Mouse (Mus musculus) megakaryocyte, embryonic 14.5 days (primary cell): ENCODE measurements around the gene Ccl11. TPM values are rescaled to one million over a fixed set of nuclear protein-coding genes. Genes with fewer than 3 reads are reported as not detected.

Source experiments
- H3K27me3 ChIP-seq: replicated peaks from 2 replicates; pipeline ENCODE3; 2012; ENCODE audit warnings: inconsistent platforms
- H3K36me3 ChIP-seq: replicated peaks from 2 replicates; pipeline ENCODE3; 2012; ENCODE audit warnings: low read length, inconsistent platforms, mixed read lengths
- H3K4me1 ChIP-seq: 2 replicates; pipeline ENCODE4 v1.6.1; 2012; ENCODE audit warnings: inconsistent platforms
- H3K4me3 ChIP-seq: replicated peaks from 2 replicates; pipeline ENCODE3; 2012; ENCODE audit warnings: moderate library complexity, mild to moderate bottlenecking, inconsistent platforms
- H3K9me3 ChIP-seq: 2 replicates; pipeline ENCODE4 v1.6.1; 2012; ENCODE audit warnings: inconsistent platforms
- FLI1 ChIP-seq: IDR thresholded peaks from 2 replicates; pipeline ENCODE4 v1.6.1; 2012; ENCODE audit warnings: low read length, inconsistent platforms, mixed read lengths
- GATA1 ChIP-seq: IDR thresholded peaks from 3 replicates; pipeline ENCODE4 v1.6.1; 2012; ENCODE audit warnings: mixed read lengths, low read length, inconsistent platforms, borderline replicate concordance
- polyA plus RNA-seq: library from polyadenylated mRNA; stranded (reverse); fragments of >175 nt; gene quantifications from 2 replicates; pipeline ENCODE4 v1.2.3, GENCODE M21; 2012; ENCODE audit warnings: low replicate concordance; ENCODE audit not compliant: insufficient read depth

The Ccl11 gene
- polyA plus RNA-seq, 1 experiment: not detected

- H3K9me3 ChIP-seq: no peaks in the 10 kb centered on the region
These were observed 27.5 kb upstream of the Ccl11 start for GRCm38 (mm10) chr11:82030171-82030570.

GRCm38 (mm10) chr11:82032136-82032535 is 25.5 kb upstream of the Ccl11 start:
- Histone ChIP-seq H3K27me3 (peaks cover 4% of the 10 kb centered on the region), H3K4me3 (no peak overlapping the region), H3K4me1 (no peaks in the 10 kb centered on the region), H3K36me3 (no peaks in the 10 kb centered on the region), H3K9me3 (no peaks in the 10 kb centered on the region)
- TF ChIP-seq FLI1: no peak
- no peak for TF ChIP-seq GATA1

More at GRCm38 (mm10) chr11:82030171-82030570, 27.5 kb upstream of the Ccl11 start:
- Histone ChIP-seq H3K36me3 (no peaks in the 10 kb centered on the region), H3K27me3 (peaks cover 2% of the 10 kb centered on the region), H3K4me1 (no peaks in the 10 kb centered on the region), H3K4me3 (no peak overlapping the region)
- TF ChIP-seq GATA1 (no peak), FLI1 (no peak)

GRCm38 (mm10) chr11:82032678-82033344 is 24.8 kb upstream of the Ccl11 start:
- no peaks in the 10 kb centered on the region for H3K9me3 ChIP-seq
- TF ChIP-seq GATA1: no peak
- no peak for TF ChIP-seq FLI1

GRCm38 (mm10) chr11:82034446-82034845 is 23.2 kb upstream of the Ccl11 start:
- Histone ChIP-seq H3K4me3 (no peak overlapping the region), H3K36me3 (no peaks in the 10 kb centered on the region), H3K27me3 (peaks cover 2% of the 10 kb centered on the region), H3K9me3 (no peaks in the 10 kb centered on the region), H3K4me1 (no peaks in the 10 kb centered on the region)
- no peak for TF ChIP-seq FLI1
- TF ChIP-seq GATA1: no peak

More at GRCm38 (mm10) chr11:82032678-82033344, 24.8 kb upstream of the Ccl11 start:
- H3K36me3 ChIP-seq: no peaks in the 10 kb centered on the region
- no peaks in the 10 kb centered on the region for H3K4me1 ChIP-seq
- no peak overlapping the region for H3K4me3 ChIP-seq
- H3K27me3 ChIP-seq: peaks cover 4% of the 10 kb centered on the region

- Histone ChIP-seq H3K4me3 (no peak within 1 kb of the TSS), H3K36me3 (no peaks in the 10 kb centered on the region), H3K9me3 (no peaks in the 10 kb centered on the region), H3K27me3 (peaks cover 2% of the 10 kb centered on the region), H3K4me1 (no peaks in the 10 kb centered on the region)
- TF ChIP-seq FLI1: no peak
- no peak for TF ChIP-seq GATA1
These were observed 22.3 kb upstream of the Ccl11 start, which contains the start of gene Ccl2 for GRCm38 (mm10) chr11:82035356-82035755. TSS of gene Ccl2 (plus strand) at chr11:82035571.

GRCm38 (mm10) chr11:82035857-82036256 is 21.8 kb upstream of the Ccl11 start:
- Histone ChIP-seq H3K9me3 (no peaks in the 10 kb centered on the region), H3K27me3 (peaks cover 2% of the 10 kb centered on the region), H3K4me1 (no peaks in the 10 kb centered on the region), H3K36me3 (no peaks in the 10 kb centered on the region), H3K4me3 (no peak overlapping the region)
- TF ChIP-seq GATA1 (no peak), FLI1 (no peak)

- no peaks in the 10 kb centered on the region for H3K9me3 ChIP-seq
- no peaks in the 10 kb centered on the region for H3K36me3 ChIP-seq
- no peak within 1 kb of the TSS for H3K4me3 ChIP-seq
- TF ChIP-seq GATA1: no peak
- TF ChIP-seq FLI1: no peak
- no peaks in the 10 kb centered on the region for H3K4me1 ChIP-seq
- H3K27me3 ChIP-seq: peaks cover 2% of the 10 kb centered on the region
These were observed 19.1 kb upstream of the Ccl11 start, which contains the start of gene Gm17268 for GRCm38 (mm10) chr11:82038535-82038934. TSS of gene Gm17268 (minus strand) at chr11:82038562.

- H3K4me1 ChIP-seq: no peaks in the 10 kb centered on the region
- H3K4me3 ChIP-seq: no peak overlapping the region
- TF ChIP-seq FLI1 (no peak), GATA1 (no peak)
- peaks cover 2% of the 10 kb centered on the region for H3K27me3 ChIP-seq
- H3K9me3 ChIP-seq: no peaks in the 10 kb centered on the region
- H3K36me3 ChIP-seq: no peaks in the 10 kb centered on the region
These were observed 18.4 kb upstream of the Ccl11 start for GRCm38 (mm10) chr11:82039132-82039660.

- H3K27me3 ChIP-seq: no peaks in the 10 kb centered on the region
- TF ChIP-seq GATA1 (no peak), FLI1 (no peak)
- H3K4me3 ChIP-seq: no peak overlapping the region
- no peaks in the 10 kb centered on the region for H3K4me1 ChIP-seq
- no peaks in the 10 kb centered on the region for H3K36me3 ChIP-seq
- no peaks in the 10 kb centered on the region for H3K9me3 ChIP-seq
These were observed 15.9 kb upstream of the Ccl11 start for GRCm38 (mm10) chr11:82041671-82042080.

- Histone ChIP-seq H3K4me1 (0 out of 2 replicates have a peak, but pooled peaks cover 3% of the 10 kb centered on the region), H3K4me3 (no peak within 1 kb of the TSS), H3K9me3 (no peaks in the 10 kb centered on the region), H3K36me3 (no peaks in the 10 kb centered on the region), H3K27me3 (peaks cover 1% of the 10 kb centered on the region)
- TF ChIP-seq GATA1 (no peak), FLI1 (no peak)
These were observed 12.2 kb upstream of the Ccl11 start, which contains the start of gene Ccl7 for GRCm38 (mm10) chr11:82045471-82045870. TSS of gene Ccl7 (plus strand) at chr11:82045712.
